Mouse (Mus musculus) heart, postnatal 4 days (tissue): ENCODE measurements at regions not wholly inside any gene's neighbourhood (a gene's known extent, or its start where the extent isn't known, plus 50 kb on each side); places are given as distances from the start of the nearest gene placed in this dataset.

Source experiments
- DNase-seq: peaks from one replicate; pipeline ENCODE4 v3.0.0; 2021

DNA sequence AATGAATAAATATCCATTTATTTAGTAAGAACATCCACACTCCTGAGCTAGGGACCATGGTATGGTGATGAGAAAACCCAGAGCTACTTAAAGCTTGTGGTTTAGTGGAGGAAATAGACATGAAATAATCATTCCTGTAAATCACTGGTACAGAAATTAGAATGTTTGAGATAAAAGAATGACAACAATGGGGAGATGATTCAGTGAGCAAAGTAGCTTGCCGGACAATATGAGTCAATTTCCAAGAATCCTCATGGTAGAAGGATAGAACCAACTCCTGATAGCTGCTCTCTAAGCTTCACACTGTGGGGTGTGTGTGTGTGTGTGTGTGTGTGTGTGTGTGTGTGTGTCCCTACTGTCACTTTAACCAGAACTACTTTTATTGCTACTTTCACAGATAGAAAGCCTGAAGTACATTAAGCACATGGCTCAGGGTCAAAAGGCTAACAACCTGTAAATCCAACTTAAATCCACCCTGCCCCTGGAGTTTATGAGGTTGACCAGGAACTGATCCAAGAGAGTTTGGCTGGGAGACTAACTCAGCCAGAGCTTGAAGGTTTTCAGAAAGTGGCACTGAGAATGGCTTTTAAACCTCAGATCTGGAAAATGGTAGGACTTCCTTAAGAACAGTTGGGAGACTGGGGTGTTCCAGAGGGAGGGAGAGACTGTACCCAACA, 336.9 kb upstream of the Gcfc2 start:
- no peak for DNase-seq

GRCm38 (mm10) chr6:81589727-81590126, 333.7 kb upstream of the Gcfc2 start:
- no peak for DNase-seq

DNA sequence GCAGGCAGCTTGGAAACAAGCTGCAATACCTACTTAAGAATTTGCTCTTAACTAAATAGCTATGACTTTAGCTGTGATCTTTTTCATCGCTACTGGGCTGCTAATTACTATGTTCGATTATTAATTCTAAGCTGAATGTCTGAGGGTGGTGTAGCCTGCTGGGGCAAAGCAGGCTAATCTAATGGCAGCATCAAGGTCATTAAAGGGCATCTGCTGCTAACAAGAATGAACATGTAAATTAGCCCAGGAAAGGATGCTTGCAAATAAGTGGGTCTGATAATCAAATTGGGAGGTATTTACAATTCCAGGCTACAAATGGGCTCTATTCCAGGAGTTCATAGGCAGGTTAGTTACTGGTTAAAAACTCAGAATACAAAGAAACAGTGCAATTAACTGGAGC, 327.5 kb upstream of the Gcfc2 start:
- no peak for DNase-seq

DNA sequence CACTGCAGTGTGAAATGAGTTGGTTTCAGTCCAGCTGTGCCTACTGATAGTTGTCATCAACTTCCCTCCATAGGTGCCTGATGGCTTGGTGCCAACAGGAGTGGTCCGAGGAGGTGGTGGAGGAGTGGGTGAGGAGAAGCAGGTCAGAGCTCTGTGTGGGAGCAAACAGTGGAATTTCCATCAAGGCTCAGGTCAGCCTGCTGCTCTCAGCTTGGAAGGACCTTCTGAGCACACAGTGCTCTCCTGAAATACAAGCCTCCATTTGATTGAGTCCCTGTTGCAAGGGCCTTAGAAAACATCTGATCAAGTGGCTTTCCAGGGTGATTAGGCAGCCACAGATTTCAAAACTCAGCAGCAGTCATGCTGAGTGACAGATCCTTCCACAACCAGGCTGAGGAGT, 314.8 kb upstream of the Gcfc2 start:
- no peak for DNase-seq

GRCm38 (mm10) chr6:81611980-81612379, 311.5 kb upstream of the Gcfc2 start:
- no peak for DNase-seq

- no peak for DNase-seq
Observed at GRCm38 (mm10) chr6:81618018-81618417, 305.5 kb upstream of the Gcfc2 start.

DNA sequence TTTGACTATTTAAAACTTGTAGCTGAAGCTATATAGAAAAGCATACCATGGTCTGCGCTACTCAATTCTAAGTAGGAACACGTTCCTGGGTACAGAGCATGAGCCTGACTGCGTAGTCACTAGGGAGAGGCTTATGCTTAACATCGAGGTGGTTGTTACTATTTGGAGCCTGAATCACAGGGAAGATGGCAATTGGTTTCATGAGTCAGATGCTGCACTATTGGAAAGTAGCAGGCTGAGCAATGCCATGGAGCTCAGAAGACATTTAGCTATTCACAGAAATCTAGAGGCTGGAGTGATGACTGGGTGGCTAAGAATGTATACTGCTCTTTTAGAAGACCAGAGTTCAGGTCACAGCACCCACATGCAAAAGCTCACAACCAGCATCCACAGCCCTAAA, 302.4 kb upstream of the Gcfc2 start:
- DNase-seq, result no peak

DNA sequence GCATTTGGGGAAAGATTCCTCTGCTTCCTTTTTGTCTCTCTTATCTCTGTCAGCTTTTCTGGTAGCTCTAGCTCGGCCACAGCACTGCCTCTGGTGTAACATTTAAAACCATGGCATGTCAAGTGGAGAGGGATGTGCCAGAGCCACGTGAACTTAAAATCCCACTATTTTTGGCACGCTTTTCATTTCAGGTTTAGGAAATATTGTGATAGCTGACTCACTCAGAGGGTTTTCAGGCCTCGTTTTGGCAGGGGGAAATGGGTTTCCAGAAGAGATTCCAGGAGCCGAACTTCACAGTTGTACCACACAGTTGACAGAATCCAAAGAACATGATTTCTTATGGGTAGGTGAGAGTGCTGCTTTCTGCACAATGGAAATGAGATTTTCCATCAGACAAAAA, 300.8 kb upstream of the Gcfc2 start:
- DNase-seq, result no peak

- DNase-seq, result no peak
Observed at GRCm38 (mm10) chr6:81625016-81625415, 298.5 kb upstream of the Gcfc2 start.

DNA sequence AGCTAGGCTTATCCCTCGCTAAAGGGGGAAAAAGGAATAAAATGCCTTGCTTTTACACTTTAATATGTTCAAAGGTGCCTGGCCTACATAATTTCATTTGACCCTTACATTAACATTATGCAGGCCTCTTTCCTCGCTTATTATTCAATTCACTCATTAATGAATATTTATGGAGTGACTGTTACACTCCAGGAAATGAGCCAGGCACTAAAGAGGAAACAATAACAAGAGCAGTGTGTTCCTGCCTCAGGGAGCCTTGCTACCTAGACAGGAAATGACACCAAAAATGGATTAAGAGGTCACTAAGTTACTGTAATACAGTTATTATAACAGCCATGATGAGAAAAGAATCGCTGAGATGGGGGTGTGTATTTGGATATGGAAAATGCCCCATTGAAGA, 289.9 kb upstream of the Gcfc2 start:
- DNase-seq, result no peak

DNA sequence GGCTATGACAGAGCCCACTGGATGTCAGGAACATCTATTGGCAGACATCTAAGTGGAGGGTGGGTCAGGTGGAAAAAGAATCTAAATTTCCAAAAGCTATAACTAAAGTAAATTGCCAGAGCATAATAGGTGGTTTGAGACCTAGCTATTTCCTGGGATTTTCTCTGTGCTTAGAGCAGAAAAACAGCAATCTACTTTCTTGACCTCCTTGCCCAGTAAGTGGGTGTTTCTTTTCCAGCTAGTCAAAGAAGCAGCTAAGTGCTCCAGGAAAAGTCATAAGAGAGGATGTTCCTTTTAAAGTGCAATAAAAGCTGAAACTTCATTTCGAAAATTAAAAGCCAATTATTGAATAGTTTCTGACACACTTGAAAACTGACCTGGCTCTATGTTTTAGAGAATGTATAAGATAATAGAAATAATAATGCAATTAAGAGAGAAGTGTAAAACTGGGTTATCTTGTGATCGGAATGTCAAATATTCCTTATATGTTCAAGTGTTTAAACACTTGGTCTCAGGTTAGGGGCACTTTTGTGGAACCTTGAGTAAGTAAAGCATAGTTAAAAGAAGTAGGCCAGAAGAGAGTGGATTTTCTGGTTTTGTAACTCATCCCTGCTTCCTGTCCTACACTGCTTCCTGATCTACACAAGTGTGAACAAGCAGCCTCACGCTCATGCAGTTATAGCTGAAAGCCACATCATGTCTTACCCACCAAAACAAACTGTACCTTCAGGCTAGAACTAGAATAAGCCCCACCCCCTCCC, 275.7 kb upstream of the Gcfc2 start:
- no peak for DNase-seq

DNA sequence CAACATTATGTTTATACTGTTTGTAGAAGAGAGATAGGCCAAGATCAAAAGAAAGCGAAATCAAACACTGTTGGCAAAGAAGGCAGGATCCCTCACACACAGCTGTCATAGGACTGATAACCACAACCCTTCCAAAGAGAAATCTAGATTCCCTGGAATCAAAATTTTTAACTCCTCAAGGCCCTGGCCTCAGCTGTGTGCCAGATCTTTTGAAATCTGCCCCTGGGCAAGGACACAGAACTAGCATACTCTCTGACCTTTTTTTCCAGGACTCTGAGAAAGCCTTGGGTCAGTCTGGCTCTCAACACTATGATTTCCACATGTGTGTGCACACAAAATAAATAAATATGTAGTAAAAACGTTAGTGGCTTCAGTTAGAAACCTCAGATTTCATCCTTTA, 271.6 kb upstream of the Gcfc2 start:
- no peak for DNase-seq

DNA sequence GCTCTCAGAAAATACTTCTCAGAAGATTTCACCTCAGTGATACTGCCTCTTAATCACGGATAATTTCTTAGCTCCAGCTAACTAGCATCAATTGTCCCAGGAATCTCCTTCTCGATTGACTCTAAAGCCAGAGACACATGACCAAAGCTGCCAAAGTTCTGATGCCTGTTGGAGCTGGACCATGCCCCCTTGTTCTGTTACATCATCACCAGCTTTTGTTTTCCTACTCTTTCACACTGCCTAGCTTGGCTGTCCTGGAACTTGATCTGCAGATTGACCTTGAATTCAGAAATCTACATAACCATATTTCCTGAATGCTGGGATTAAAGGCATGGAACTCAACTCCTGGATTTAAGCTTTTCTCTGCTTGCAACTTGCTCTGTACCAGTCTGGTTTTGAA, 268.3 kb upstream of the Gcfc2 start:
- DNase-seq, result no peak

GRCm38 (mm10) chr6:81660478-81661395, 262.7 kb upstream of the Gcfc2 start:
- peak; percentile 9 for DNase-seq

- DNase-seq, result no peak
Observed at GRCm38 (mm10) chr6:81668944-81669343, 254.5 kb upstream of the Gcfc2 start.

GRCm38 (mm10) chr6:81673316-81673715, 250.2 kb upstream of the Gcfc2 start:
- no peak for DNase-seq

DNA sequence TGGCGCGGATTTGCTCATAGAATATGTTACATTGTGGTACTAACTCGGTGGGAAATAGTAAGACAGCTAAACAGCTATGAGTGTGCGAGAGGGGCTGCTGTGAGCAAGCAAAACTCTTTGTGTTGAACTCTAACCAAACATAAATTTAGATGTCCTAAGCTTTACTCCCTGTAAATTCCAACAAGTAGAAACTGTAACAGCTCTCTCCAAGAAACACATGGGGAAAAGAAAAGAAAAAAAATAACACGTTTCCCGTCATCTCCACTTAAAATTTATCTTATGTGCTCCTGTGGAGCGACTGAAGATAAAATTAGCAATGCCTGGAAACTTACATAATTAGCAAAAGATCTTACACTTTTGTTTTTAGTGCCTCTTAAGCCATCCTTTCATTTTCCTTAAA, 226.2 kb upstream of the Gcfc2 start:
- no peak for DNase-seq

- no peak for DNase-seq
Observed at GRCm38 (mm10) chr6:81698173-81698572, 225.3 kb upstream of the Gcfc2 start.

- no peak for DNase-seq
Observed at GRCm38 (mm10) chr6:81714867-81715266, 208.6 kb upstream of the Gcfc2 start.

DNA sequence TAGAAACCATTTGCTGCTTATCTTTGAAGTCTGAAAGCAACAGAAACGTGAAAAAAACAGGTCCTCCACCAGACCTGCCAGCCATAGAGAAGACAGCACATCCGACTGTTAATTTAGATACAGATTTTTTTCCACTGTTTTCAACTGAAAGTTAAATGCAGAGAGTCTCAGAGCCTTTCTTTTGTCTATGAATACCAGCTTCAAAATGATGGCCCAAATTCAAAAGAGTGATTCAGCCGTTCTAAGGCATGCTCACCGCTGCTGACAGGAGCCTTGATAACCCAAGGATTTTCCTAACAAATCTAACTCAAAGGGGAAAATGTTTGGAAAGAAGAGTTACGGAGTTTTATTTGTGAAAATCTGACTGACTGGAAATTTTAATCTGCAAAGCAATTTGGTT, 207.1 kb upstream of the Gcfc2 start:
- DNase-seq, result no peak

DNA sequence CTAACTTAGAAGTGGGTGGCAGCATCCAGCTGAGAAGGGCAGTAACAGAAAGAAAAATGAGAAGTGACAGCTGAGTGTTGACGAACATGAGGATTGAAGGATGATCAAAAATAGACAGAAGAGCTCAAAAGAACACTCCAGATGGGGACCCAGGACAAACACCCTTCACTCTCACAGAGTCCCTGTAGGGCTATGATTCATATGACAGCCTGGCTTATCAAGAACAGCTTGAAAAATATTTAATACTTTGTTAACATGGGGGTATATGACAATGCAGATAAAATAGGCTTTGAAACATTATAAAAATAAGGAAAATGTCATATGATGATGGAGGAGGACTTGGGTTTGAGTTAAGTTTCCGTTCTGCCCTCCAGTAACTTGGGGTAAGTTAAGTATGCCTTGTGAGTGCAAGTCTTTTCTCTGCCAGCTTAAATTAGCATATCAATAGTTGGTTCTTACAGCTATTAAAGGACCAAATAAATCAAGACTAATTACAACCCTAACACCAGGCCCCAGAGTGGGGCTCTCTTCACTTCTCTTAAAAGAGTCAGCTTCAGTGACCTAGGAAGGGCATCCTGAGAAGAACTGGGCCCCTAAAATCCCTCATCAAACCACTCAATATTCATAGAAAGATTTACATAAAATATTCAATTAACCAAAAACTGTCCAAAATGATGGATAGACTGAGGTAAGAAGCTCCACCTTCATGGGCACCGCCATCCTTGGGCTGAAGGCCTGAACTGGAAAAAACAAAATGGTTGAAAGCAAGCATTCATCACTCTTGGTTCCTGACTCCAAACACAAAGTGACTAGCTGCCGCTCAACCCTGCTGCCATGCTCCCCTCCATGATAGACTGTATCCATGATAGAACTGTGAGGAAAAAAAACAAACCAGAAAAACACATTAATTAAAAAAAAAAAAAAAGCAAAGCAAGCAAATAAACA, 198.6 kb upstream of the Gcfc2 start:
- no peak for DNase-seq

DNA sequence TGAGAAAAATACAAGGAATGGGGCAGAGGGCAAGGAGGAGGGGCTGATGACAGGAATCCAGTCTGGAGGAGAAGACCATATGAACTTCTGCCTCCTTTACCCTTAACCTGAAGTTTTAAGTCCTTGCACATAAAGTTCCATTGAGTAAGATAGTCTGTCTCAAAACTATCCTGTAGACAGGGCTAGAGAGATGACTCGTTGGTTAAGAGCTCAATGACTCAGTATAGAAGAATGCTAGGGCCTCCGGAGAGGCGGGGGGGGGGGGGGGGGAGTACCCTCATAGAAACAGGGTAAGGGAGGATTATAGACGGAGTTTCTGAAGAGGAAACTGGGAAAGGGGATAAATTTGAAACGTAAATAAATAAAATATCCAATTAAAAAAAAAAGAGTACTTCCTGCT, 191.8 kb upstream of the Gcfc2 start:
- DNase-seq, result no peak
